Mouse (Mus musculus): ENCODE results near the gene Ermap.
A peak's percentile ranks its signal among the peaks of the same experiment; 100 is the strongest.

The Ermap gene

GRCm38 (mm10) chr4:119137313-119137712 lies 52.5 kb downstream of the Ermap start:
- no peak for DNase-seq (ENCODE audit: low read depth)

GRCm38 (mm10) chr4:119133860-119134259 lies 56.0 kb downstream of the Ermap start:
- DNase-seq (ENCODE audit: low read depth), result no peak

GRCm38 (mm10) chr4:119133306-119133705 lies 56.5 kb downstream of the Ermap start:
- DNase-seq (ENCODE audit: low read depth), result no peak

GRCm38 (mm10) chr4:119131189-119131910 lies 58.5 kb downstream of the Ermap start:
- no peak for DNase-seq (ENCODE audit: low read depth)

- no peak for DNase-seq (ENCODE audit: low read depth)
These were observed 60.7 kb downstream of the Ermap start for GRCm38 (mm10) chr4:119129096-119129495.

GRCm38 (mm10) chr4:119128547-119128946 lies 61.3 kb downstream of the Ermap start:
- no peak for DNase-seq (ENCODE audit: low read depth)

GRCm38 (mm10) chr4:119127229-119127628 lies 62.6 kb downstream of the Ermap start:
- no peak for DNase-seq (ENCODE audit: low read depth)

GRCm38 (mm10) chr4:119125577-119126270 lies 64.1 kb downstream of the Ermap start:
- peak; percentile 79 for DNase-seq (ENCODE audit: low read depth)

All from NIH3T3 (cell line).